Mouse (Mus musculus): ENCODE data around the gene Srrm2. TPM values are rescaled to one million over a fixed set of nuclear protein-coding genes. Genes with fewer than 3 reads are reported as not detected.

The Srrm2 gene
- total RNA-seq, 1 experiment: 192 TPM

GRCm38 (mm10) chr17:23820731-23821130 is 30.4 kb downstream of the Srrm2 start:
- Histone ChIP-seq H3K9ac (ENCODE audit: insufficient read depth, low read depth, low read length, poor library complexity, severe bottlenecking) (no peak overlapping the region), H3K4me3 (ENCODE audit: insufficient read depth in 1 of 2, low read depth in 1 of 2, low read length in 2 of 2, poor library complexity in 1 of 2, severe bottlenecking in 1 of 2) (no peak overlapping the region), H3K9me3 (ENCODE audit: control insufficient read depth, insufficient read depth, low read depth, low read length) (peaks cover 33% of the 10 kb centered on the region), H3K36me3 (ENCODE audit: control insufficient read depth, insufficient read depth, low read length, poor library complexity, severe bottlenecking) (peaks cover 92% of the 10 kb centered on the region), H3K27ac (ENCODE audit: insufficient read depth, low read depth, low read length, poor library complexity, severe bottlenecking) (no peak overlapping the region), H3K4me1 (ENCODE audit: control insufficient read depth in 2 of 2, insufficient read depth in 2 of 2, low read length in 2 of 2, poor library complexity in 1 of 2) (peaks cover 0 to 23% of the 10 kb centered on the region in 2 experiments; a peak in 1 of 4 replicates)
- no peak for TF ChIP-seq HCFC1 (IDR thresholded peaks at IDR 0.05; ENCODE audit: borderline replicate concordance, insufficient read depth, low read length)
- TF ChIP-seq CHD2 (IDR thresholded peaks at IDR 0.05; ENCODE audit: low read depth, low read length): no peak
- TF ChIP-seq ZC3H11A (IDR thresholded peaks at IDR 0.05; ENCODE audit: borderline replicate concordance, low read depth, low read length): no peak
- no peak for TF ChIP-seq ZNF384 (IDR thresholded peaks at IDR 0.05; ENCODE audit: low read depth, low read length)
- no peak for TF ChIP-seq MAFK (IDR thresholded peaks at IDR 0.05; ENCODE audit: insufficient read depth, low read depth, low read length)
- in situ Hi-C loops (cut with MboI; ENCODE audit: low sequenced_read_pairs in 2 of 2, unreplicated experiment in 2 of 2): no loop called here
- no peak for DNase-seq (ENCODE audit: low read depth, low spot score)

- TF ChIP-seq MAFK (IDR thresholded peaks at IDR 0.05; ENCODE audit: insufficient read depth, low read depth, low read length) (no peak), ZNF384 (IDR thresholded peaks at IDR 0.05; ENCODE audit: low read depth, low read length) (no peak), ZC3H11A (IDR thresholded peaks at IDR 0.05; ENCODE audit: borderline replicate concordance, low read depth, low read length) (no peak), CHD2 (IDR thresholded peaks at IDR 0.05; ENCODE audit: low read depth, low read length) (no peak), HCFC1 (IDR thresholded peaks at IDR 0.05; ENCODE audit: borderline replicate concordance, insufficient read depth, low read length) (no peak)
- Histone ChIP-seq H3K9ac (ENCODE audit: insufficient read depth, low read depth, low read length, poor library complexity, severe bottlenecking) (no peak overlapping the region), H3K36me3 (ENCODE audit: control insufficient read depth, insufficient read depth, low read length, poor library complexity, severe bottlenecking) (peaks cover 84% of the 10 kb centered on the region), H3K4me1 (ENCODE audit: control insufficient read depth in 2 of 2, insufficient read depth in 2 of 2, low read length in 2 of 2, poor library complexity in 1 of 2) (peaks cover 0 to 23% of the 10 kb centered on the region in 2 experiments; a peak in 1 of 4 replicates), H3K9me3 (ENCODE audit: control insufficient read depth, insufficient read depth, low read depth, low read length) (peaks cover 21% of the 10 kb centered on the region), H3K4me3 (ENCODE audit: insufficient read depth in 1 of 2, low read depth in 1 of 2, low read length in 2 of 2, poor library complexity in 1 of 2, severe bottlenecking in 1 of 2) (peak overlapping the region in 1 of 2 experiments; percentile 15; a peak in 2 of 4 replicates), H3K27ac (ENCODE audit: insufficient read depth, low read depth, low read length, poor library complexity, severe bottlenecking) (peak overlapping the region; percentile 14; the same call in 1 of the 2 replicates)
- in situ Hi-C loops (cut with MboI; ENCODE audit: low sequenced_read_pairs in 2 of 2, unreplicated experiment in 2 of 2): no loop called here
- no peak for DNase-seq (ENCODE audit: low read depth, low spot score)
Observed at GRCm38 (mm10) chr17:23822094-23822493, 31.8 kb downstream of the Srrm2 start.

GRCm38 (mm10) chr17:23823018-23823417 is 32.7 kb downstream of the Srrm2 start:
- Histone ChIP-seq H3K36me3 (ENCODE audit: control insufficient read depth, insufficient read depth, low read length, poor library complexity, severe bottlenecking) (peaks cover 80% of the 10 kb centered on the region), H3K4me3 (ENCODE audit: insufficient read depth in 1 of 2, low read depth in 1 of 2, low read length in 2 of 2, poor library complexity in 1 of 2, severe bottlenecking in 1 of 2) (peak overlapping the region in 1 of 2 experiments; percentile 42; a peak in 2 of 4 replicates), H3K27ac (ENCODE audit: insufficient read depth, low read depth, low read length, poor library complexity, severe bottlenecking) (no peak overlapping the region), H3K4me1 (ENCODE audit: control insufficient read depth in 2 of 2, insufficient read depth in 2 of 2, low read length in 2 of 2, poor library complexity in 1 of 2) (peaks cover 0 to 23% of the 10 kb centered on the region in 2 experiments; a peak in 1 of 4 replicates), H3K9ac (ENCODE audit: insufficient read depth, low read depth, low read length, poor library complexity, severe bottlenecking) (no peak overlapping the region), H3K9me3 (ENCODE audit: control insufficient read depth, insufficient read depth, low read depth, low read length) (peaks cover 12% of the 10 kb centered on the region; the same call in 1 of the 2 replicates)
- no peak for TF ChIP-seq MAFK (IDR thresholded peaks at IDR 0.05; ENCODE audit: insufficient read depth, low read depth, low read length)
- TF ChIP-seq ZC3H11A (IDR thresholded peaks at IDR 0.05; ENCODE audit: borderline replicate concordance, low read depth, low read length): no peak
- no peak for DNase-seq (ENCODE audit: low read depth, low spot score)
- in situ Hi-C loops (cut with MboI; ENCODE audit: low sequenced_read_pairs in 2 of 2, unreplicated experiment in 2 of 2): no loop called here

- in situ Hi-C loops (cut with MboI; ENCODE audit: low sequenced_read_pairs in 2 of 2, unreplicated experiment in 2 of 2): no loop called here
- no peak for DNase-seq (ENCODE audit: low read depth, low spot score)
- Histone ChIP-seq H3K9ac (ENCODE audit: insufficient read depth, low read depth, low read length, poor library complexity, severe bottlenecking) (no peak overlapping the region), H3K36me3 (ENCODE audit: control insufficient read depth, insufficient read depth, low read length, poor library complexity, severe bottlenecking) (peaks cover 74% of the 10 kb centered on the region), H3K4me1 (ENCODE audit: control insufficient read depth in 2 of 2, insufficient read depth in 2 of 2, low read length in 2 of 2, poor library complexity in 1 of 2) (peaks cover 0 to 23% of the 10 kb centered on the region in 2 experiments; a peak in 1 of 4 replicates), H3K9me3 (ENCODE audit: control insufficient read depth, insufficient read depth, low read depth, low read length) (peaks cover 9% of the 10 kb centered on the region; the same call in 1 of the 2 replicates), H3K4me3 (ENCODE audit: insufficient read depth in 1 of 2, low read depth in 1 of 2, low read length in 2 of 2, poor library complexity in 1 of 2, severe bottlenecking in 1 of 2) (no peak overlapping the region), H3K27ac (ENCODE audit: insufficient read depth, low read depth, low read length, poor library complexity, severe bottlenecking) (no peak overlapping the region)
- no peak for TF ChIP-seq ZC3H11A (IDR thresholded peaks at IDR 0.05; ENCODE audit: borderline replicate concordance, low read depth, low read length)
- no peak for TF ChIP-seq MAFK (IDR thresholded peaks at IDR 0.05; ENCODE audit: insufficient read depth, low read depth, low read length)
- TF ChIP-seq HCFC1 (IDR thresholded peaks at IDR 0.05; ENCODE audit: borderline replicate concordance, insufficient read depth, low read length): no peak
- TF ChIP-seq ZNF384 (IDR thresholded peaks at IDR 0.05; ENCODE audit: low read depth, low read length): no peak
- TF ChIP-seq CHD2 (IDR thresholded peaks at IDR 0.05; ENCODE audit: low read depth, low read length): no peak
Observed at GRCm38 (mm10) chr17:23823614-23824013, 33.3 kb downstream of the Srrm2 start.

- Histone ChIP-seq H3K9ac (ENCODE audit: insufficient read depth, low read depth, low read length, poor library complexity, severe bottlenecking) (no peak overlapping the region), H3K4me3 (ENCODE audit: insufficient read depth in 1 of 2, low read depth in 1 of 2, low read length in 2 of 2, poor library complexity in 1 of 2, severe bottlenecking in 1 of 2) (no peak overlapping the region), H3K4me1 (ENCODE audit: control insufficient read depth in 2 of 2, insufficient read depth in 2 of 2, low read length in 2 of 2, poor library complexity in 1 of 2) (peaks cover 0 to 23% of the 10 kb centered on the region in 2 experiments; a peak in 2 of 4 replicates), H3K27ac (ENCODE audit: insufficient read depth, low read depth, low read length, poor library complexity, severe bottlenecking) (no peak overlapping the region), H3K9me3 (ENCODE audit: control insufficient read depth, insufficient read depth, low read depth, low read length) (no peaks in the 10 kb centered on the region), H3K36me3 (ENCODE audit: control insufficient read depth, insufficient read depth, low read length, poor library complexity, severe bottlenecking) (peaks cover 54% of the 10 kb centered on the region)
- no peak for TF ChIP-seq ZC3H11A (IDR thresholded peaks at IDR 0.05; ENCODE audit: borderline replicate concordance, low read depth, low read length)
- no peak for TF ChIP-seq HCFC1 (IDR thresholded peaks at IDR 0.05; ENCODE audit: borderline replicate concordance, insufficient read depth, low read length)
- TF ChIP-seq MAFK (IDR thresholded peaks at IDR 0.05; ENCODE audit: insufficient read depth, low read depth, low read length): no peak
- TF ChIP-seq ZNF384 (IDR thresholded peaks at IDR 0.05; ENCODE audit: low read depth, low read length): no peak
- TF ChIP-seq CHD2 (IDR thresholded peaks at IDR 0.05; ENCODE audit: low read depth, low read length): no peak
- in situ Hi-C loops (cut with MboI; ENCODE audit: low sequenced_read_pairs in 2 of 2, unreplicated experiment in 2 of 2): no loop called here
- DNase-seq (ENCODE audit: low read depth, low spot score): no peak
Observed at GRCm38 (mm10) chr17:23825591-23825990, 35.3 kb downstream of the Srrm2 start.
